Mouse (Mus musculus): ENCODE measurements around the gene Meis1.

DNA sequence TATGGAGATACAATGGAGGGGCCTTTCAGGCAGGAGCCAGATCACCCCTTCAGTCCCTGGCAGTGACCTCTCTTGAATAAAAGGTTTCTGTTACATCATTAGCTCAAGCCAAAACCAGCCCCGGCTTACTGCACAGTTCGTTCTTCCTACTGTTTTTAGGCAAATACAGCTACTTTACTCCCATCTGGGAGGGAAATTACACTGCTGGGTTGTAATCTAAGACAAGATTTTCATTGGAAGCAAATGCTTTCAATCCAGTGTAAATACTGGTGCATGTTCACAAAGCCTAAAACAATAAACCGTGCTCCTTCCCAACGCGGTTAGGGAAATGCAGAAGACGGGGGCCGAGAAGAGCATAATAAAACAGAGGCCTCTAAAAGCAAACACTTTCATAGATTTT is 74.6 kb downstream of the Meis1 start:
- TF ChIP-seq POLR2A (IDR thresholded peaks at IDR 0.05; ENCODE audit: insufficient read depth, low read length) = no peak
- TF ChIP-seq CTCF (IDR thresholded peaks at IDR 0.05; ENCODE audit: low read depth, low read length) = no peak
- no peak for TF ChIP-seq EP300 (IDR thresholded peaks at IDR 0.05; ENCODE audit: insufficient read depth, low read depth, low read length)
